Mouse (Mus musculus) intestine, embryonic 15.5 days (tissue): ENCODE data around the gene Scml4. TPM values are rescaled to one million over a fixed set of nuclear protein-coding genes. Genes with fewer than 3 reads are reported as not detected.

Source experiments
- ATAC-seq: fragments of 200-750 bp; cut with Nextera tagmentation; 2 replicates; pipeline ENCODE4 v1.8.0; 2017; ENCODE audit warnings: moderate TSS enrichment, moderate library complexity
- H3K27ac ChIP-seq: fragments of 300-500 bp; sonication (generic); 2 replicates; pipeline ENCODE4 v1.5.1; 2015; ENCODE audit warnings: mild to moderate bottlenecking, inconsistent platforms
- H3K27me3 ChIP-seq: fragments of 300-500 bp; sonication (generic); replicated peaks from 2 replicates; pipeline ENCODE4 v1.6.1; 2015; ENCODE audit warnings: inconsistent platforms
- H3K36me3 ChIP-seq: fragments of 300-500 bp; sonication (generic); 2 replicates; pipeline ENCODE4 v1.6.1; 2015; ENCODE audit warnings: inconsistent platforms
- H3K4me1 ChIP-seq: fragments of 300-500 bp; sonication (generic); replicated peaks from 2 replicates; pipeline ENCODE4 v1.6.1; 2015; ENCODE audit warnings: inconsistent platforms
- H3K4me2 ChIP-seq: fragments of 300-500 bp; sonication (generic); replicated peaks from 2 replicates; pipeline ENCODE4 v1.6.1; 2015; ENCODE audit warnings: mild to moderate bottlenecking, inconsistent platforms
- H3K4me3 ChIP-seq: fragments of 300-500 bp; sonication (generic); replicated peaks from 2 replicates; pipeline ENCODE4 v1.5.1; 2015; ENCODE audit warnings: inconsistent platforms
- H3K9ac ChIP-seq: fragments of 300-500 bp; sonication (generic); 2 replicates; pipeline ENCODE4 v1.6.1; 2015; ENCODE audit warnings: inconsistent platforms
- H3K9me3 ChIP-seq: fragments of 300-500 bp; sonication (generic); 2 replicates; pipeline ENCODE4 v1.6.1; 2016; ENCODE audit warnings: inconsistent platforms
- WGBS: fragments of 180-500 bp; shearing (Covaris S2); methylation state at CpG from one replicate; pipeline ENCODE4 v1.1.7; 2015; 5-methylcytosine and 5-hydroxymethylcytosine counted together
- polyA plus RNA-seq: library from polyadenylated mRNA; unstranded; fragments of >200 nt; fragmentation: Nextera tagmentation; extraction: Ambion mirVana; gene quantifications from 2 replicates; pipeline ENCODE4 v1.2.1, GENCODE M21; 2015

Gene Scml4
- polyA plus RNA-seq = 29.3 TPM in 2 replicates

DNA sequence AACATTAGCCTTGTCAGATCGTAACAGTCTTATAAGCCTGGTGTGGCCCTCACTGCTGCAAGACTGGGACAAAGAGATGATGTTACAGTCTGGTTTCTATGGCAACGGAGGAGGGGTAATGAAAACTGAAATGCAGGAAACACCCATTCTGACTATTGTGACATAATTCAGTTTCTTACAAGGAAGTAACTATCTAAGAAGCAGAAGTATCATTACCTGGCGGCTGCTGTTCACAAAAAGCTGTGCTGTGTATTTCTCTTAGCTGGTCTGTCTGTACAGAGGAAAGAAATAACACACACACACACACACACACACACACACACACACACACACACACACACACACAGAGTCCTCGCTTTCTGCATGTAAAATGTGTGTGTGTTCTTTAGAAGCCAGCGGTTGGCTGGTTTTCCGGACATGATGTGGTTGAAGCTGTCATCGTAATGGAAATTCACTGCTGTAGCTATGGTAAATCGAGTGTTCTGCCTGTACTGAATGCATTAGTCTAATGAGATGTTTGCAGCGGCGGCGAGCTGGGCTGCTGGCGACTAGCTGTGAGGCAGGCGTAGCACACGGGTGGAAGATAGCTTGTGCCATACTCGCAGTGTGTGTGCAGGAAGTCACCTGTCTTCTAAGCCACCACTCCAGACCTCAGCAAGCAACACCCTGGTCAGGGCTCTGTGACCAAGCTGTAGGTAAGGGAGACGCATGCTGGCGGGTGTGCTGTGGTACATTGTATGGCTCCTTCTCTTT lies at the start of gene Scml4:
Scml4 (plus strand) TSS at position 212 of the 753 bp plus-strand sequence.
- no peak within 1 kb of the TSS for H3K9ac ChIP-seq
- no peak within 1 kb of the TSS for H3K4me3 ChIP-seq

DNA sequence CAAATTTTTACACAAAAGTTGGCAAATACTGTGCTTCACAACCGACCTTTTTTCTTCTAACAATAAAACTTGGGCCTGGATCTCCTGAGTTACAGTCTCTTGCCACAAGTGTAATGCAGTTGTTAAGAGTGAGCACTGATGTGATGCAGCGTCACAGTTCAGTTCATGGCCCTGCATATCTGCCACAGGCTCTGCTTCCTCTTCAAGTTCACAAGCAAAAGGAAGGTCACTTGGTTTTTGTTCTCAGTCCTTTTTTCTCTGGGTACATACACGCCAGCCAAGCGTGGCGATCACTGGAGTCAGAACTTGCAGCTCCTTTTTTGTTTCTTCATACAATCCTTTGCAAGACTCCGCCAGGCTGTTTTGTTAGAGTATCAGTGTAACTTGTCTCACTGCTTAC lies 34.2 kb upstream of the Scml4 start:
- H3K9ac ChIP-seq = no peak overlapping the region
- H3K36me3 ChIP-seq = peaks cover 15% of the 10 kb centered on the region
- no peak overlapping the region for H3K4me2 ChIP-seq
- ATAC-seq = no peak
- no peaks in the 10 kb centered on the region for H3K9me3 ChIP-seq
- H3K27ac ChIP-seq = no peak overlapping the region
- 90% methylated on average over 6 of the region's 6 CpGs for whole genome bisulfite sequencing
- no peak overlapping the region for H3K4me3 ChIP-seq
- H3K27me3 ChIP-seq = no peaks in the 10 kb centered on the region
- H3K4me1 ChIP-seq = peaks cover 2% of the 10 kb centered on the region; the same call in 1 of the 2 replicates

More for the DNA sequence above, at the start of gene Scml4:
- Histone ChIP-seq H3K4me1 (peaks cover 26% of the 10 kb centered on the region), H3K36me3 (no peaks in the 10 kb centered on the region), H3K27me3 (no peaks in the 10 kb centered on the region), H3K27ac (peak within 1 kb of the TSS; percentile 38; the same call in 1 of the 2 replicates), H3K9me3 (no peaks in the 10 kb centered on the region), H3K4me2 (peak within 1 kb of the TSS; percentile 45)
- 49% methylated on average over 17 of the region's 17 CpGs for WGBS
- ATAC-seq = peak; percentile 64

GRCm38 (mm10) chr10:42827155-42827554 lies 33.0 kb upstream of the Scml4 start:
- no peak overlapping the region for H3K9ac ChIP-seq
- H3K4me1 ChIP-seq = peaks cover 2% of the 10 kb centered on the region; the same call in 1 of the 2 replicates
- H3K9me3 ChIP-seq = no peaks in the 10 kb centered on the region
- H3K27me3 ChIP-seq = no peaks in the 10 kb centered on the region
- H3K36me3 ChIP-seq = peaks cover 13% of the 10 kb centered on the region
- ATAC-seq = no peak
- no peak overlapping the region for H3K27ac ChIP-seq
- no peak overlapping the region for H3K4me3 ChIP-seq
- WGBS = 88% methylated on average over 5 of the region's 5 CpGs
- H3K4me2 ChIP-seq = no peak overlapping the region

GRCm38 (mm10) chr10:42830007-42830406 lies 30.2 kb upstream of the Scml4 start:
- Histone ChIP-seq H3K4me3 (no peak overlapping the region), H3K4me1 (peaks cover 2% of the 10 kb centered on the region; the same call in 1 of the 2 replicates), H3K9ac (no peak overlapping the region), H3K36me3 (peaks cover 14% of the 10 kb centered on the region; the same call in 1 of the 2 replicates), H3K9me3 (no peaks in the 10 kb centered on the region), H3K27me3 (no peaks in the 10 kb centered on the region), H3K27ac (no peak overlapping the region), H3K4me2 (no peak overlapping the region)
- ATAC-seq = peak; percentile 85
- 57% methylated on average over 2 of the region's 2 CpGs for WGBS

GRCm38 (mm10) chr10:42830409-42830808 lies 29.8 kb upstream of the Scml4 start:
- ATAC-seq = peak; percentile 88
- Histone ChIP-seq H3K27me3 (no peaks in the 10 kb centered on the region), H3K9me3 (no peaks in the 10 kb centered on the region), H3K27ac (no peak overlapping the region), H3K9ac (no peak overlapping the region), H3K4me3 (no peak overlapping the region), H3K4me2 (no peak overlapping the region), H3K36me3 (peaks cover 17% of the 10 kb centered on the region), H3K4me1 (peaks cover 2% of the 10 kb centered on the region; the same call in 1 of the 2 replicates)
- WGBS = 34% methylated on average over 6 of the region's 6 CpGs

DNA sequence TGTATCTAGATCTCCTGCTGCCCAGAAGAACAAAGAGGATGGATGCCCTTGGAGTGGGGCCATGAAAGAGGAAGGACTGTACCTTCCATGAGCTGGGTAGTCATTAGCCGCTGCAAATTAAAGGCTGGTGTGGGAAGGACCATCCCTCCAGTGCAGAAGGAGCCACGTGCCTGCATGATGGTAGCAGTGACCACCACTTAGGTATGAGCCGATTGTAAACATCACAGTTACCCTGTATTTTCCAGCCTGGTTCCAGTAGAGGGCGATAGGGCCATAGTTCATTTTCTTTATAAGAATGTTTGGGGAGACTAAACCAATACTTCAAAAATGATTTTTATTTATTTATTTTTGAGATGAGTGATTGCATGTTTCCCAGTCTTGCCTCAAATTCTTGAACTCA lies 27.5 kb upstream of the Scml4 start:
- 55% methylated on average over 4 of the region's 4 CpGs for WGBS
- ATAC-seq = no peak
- Histone ChIP-seq H3K4me3 (no peak overlapping the region), H3K9me3 (no peaks in the 10 kb centered on the region), H3K27me3 (no peaks in the 10 kb centered on the region), H3K36me3 (peaks cover 15% of the 10 kb centered on the region; the same call in 1 of the 2 replicates), H3K4me2 (no peak overlapping the region), H3K4me1 (peaks cover 2% of the 10 kb centered on the region; the same call in 1 of the 2 replicates), H3K27ac (no peak overlapping the region), H3K9ac (no peak overlapping the region)

DNA sequence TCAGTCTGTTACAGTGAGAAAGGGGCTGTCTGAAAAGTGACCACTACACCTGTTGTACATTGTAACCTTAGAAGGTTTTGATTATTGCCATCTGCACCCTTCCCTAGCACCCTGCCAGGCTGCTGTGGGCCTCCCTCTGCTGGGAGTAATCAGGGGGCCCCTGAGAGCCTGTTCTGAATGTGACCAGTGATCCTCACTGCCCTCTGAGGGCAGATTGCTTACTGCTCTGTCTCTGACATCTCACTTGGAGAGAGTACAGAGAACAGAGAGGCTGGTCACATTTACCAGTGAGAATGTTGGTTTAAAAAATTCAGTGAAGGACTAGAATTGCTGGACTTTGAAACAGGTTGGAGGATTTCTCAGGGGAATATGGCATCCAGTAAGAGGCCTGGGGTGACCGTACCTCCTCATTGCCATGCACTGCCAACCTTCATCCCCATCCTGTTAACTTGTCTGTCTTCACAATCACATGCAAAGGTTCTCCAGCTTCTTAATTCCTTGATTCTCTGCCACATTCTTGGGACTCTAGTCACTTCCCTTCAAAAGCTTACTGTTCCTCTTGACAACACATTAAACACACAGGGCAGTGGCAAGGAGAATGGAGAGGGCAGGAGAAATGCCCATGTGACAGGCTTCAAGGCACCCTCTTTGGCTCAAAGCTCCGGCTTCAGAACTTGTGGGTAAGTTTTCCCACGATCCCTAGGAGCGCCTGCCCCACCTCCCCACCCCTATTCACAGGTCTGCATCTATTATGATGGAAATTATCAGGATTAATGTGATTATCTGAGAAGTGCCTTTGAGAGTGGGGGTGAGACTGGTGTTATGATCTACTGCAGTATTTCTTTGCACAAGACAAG lies 26.1 kb upstream of the Scml4 start:
- Histone ChIP-seq H3K36me3 (peaks cover 12% of the 10 kb centered on the region; the same call in 1 of the 2 replicates), H3K4me3 (no peak overlapping the region)
- 94% methylated on average over 4 of the region's 4 CpGs for WGBS

GRCm38 (mm10) chr10:42838106-42838505 lies 22.1 kb upstream of the Scml4 start:
- Histone ChIP-seq H3K9me3 (no peaks in the 10 kb centered on the region), H3K27ac (no peak overlapping the region), H3K4me1 (no peaks in the 10 kb centered on the region), H3K36me3 (peaks cover 6% of the 10 kb centered on the region; the same call in 1 of the 2 replicates), H3K4me3 (no peak overlapping the region), H3K27me3 (no peaks in the 10 kb centered on the region), H3K4me2 (no peak overlapping the region), H3K9ac (no peak overlapping the region)
- 86% methylated on average over 4 of the region's 4 CpGs for WGBS
- no peak for ATAC-seq

More for the DNA sequence above, 26.1 kb upstream of the Scml4 start:
- no peak for ATAC-seq
- H3K4me1 ChIP-seq = no peaks in the 10 kb centered on the region
- H3K27me3 ChIP-seq = no peaks in the 10 kb centered on the region
- H3K27ac ChIP-seq = no peak overlapping the region
- no peak overlapping the region for H3K9ac ChIP-seq
- no peak overlapping the region for H3K4me2 ChIP-seq
- H3K9me3 ChIP-seq = no peaks in the 10 kb centered on the region

- H3K27me3 ChIP-seq = no peaks in the 10 kb centered on the region
- H3K9ac ChIP-seq = no peak overlapping the region
- H3K9me3 ChIP-seq = no peaks in the 10 kb centered on the region
- no peak for ATAC-seq
- H3K4me2 ChIP-seq = no peak overlapping the region
- H3K27ac ChIP-seq = no peak overlapping the region
- no peak overlapping the region for H3K4me3 ChIP-seq
- 94% methylated on average over 2 of the region's 2 CpGs for WGBS
- peaks cover 3% of the 10 kb centered on the region; the same call in 1 of the 2 replicates for H3K36me3 ChIP-seq
- no peaks in the 10 kb centered on the region for H3K4me1 ChIP-seq
Observed at GRCm38 (mm10) chr10:42838736-42839135, 21.4 kb upstream of the Scml4 start.

- Histone ChIP-seq H3K9ac (no peak overlapping the region), H3K9me3 (no peaks in the 10 kb centered on the region), H3K27me3 (no peaks in the 10 kb centered on the region), H3K4me1 (no peaks in the 10 kb centered on the region), H3K4me2 (no peak overlapping the region), H3K36me3 (peaks cover 3% of the 10 kb centered on the region; the same call in 1 of the 2 replicates), H3K27ac (no peak overlapping the region), H3K4me3 (no peak overlapping the region)
- 96% methylated on average over 11 of the region's 11 CpGs for WGBS
- ATAC-seq = no peak
Observed at GRCm38 (mm10) chr10:42840036-42840435, 20.1 kb upstream of the Scml4 start.

DNA sequence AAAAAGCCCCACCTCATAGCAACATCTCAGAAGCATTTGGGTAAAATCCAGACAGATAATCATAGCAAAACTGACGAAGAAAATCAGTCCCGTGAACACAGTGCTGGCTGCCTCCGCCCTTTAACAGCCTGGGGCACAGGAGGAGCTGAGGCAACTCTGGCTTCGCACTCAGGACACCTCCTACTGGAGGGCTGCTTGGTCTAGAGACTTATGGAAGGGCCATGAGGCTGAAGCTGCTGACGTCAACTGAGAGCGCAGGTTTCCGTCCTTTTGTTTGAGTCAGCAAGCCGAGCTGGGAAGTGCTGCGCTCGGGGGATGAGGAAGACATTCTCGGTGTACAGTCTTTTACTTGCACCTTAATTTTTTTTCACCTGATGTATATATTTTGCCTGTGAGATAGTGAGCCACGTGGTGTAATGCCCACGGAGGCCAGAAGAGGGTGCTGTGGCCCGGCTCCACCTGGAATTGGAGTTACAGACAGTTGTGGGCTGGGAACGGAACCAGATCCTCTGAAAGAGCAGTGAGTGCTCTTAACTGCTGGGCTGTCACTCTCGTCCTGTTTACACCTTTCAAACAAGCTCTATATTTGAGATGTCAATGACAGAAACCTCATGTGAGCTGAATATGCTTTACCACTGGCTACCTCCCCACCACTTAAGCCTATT lies 18.5 kb upstream of the Scml4 start:
- 59% methylated on average over 16 of the region's 16 CpGs for WGBS

GRCm38 (mm10) chr10:42842358-42842757 lies 17.8 kb upstream of the Scml4 start:
- H3K27ac ChIP-seq = no peak overlapping the region
- peak; percentile 79 for ATAC-seq
- no peak overlapping the region for H3K4me3 ChIP-seq
- H3K4me2 ChIP-seq = no peak overlapping the region
- no peaks in the 10 kb centered on the region for H3K9me3 ChIP-seq
- no peaks in the 10 kb centered on the region for H3K27me3 ChIP-seq
- H3K4me1 ChIP-seq = no peaks in the 10 kb centered on the region
- no peaks in the 10 kb centered on the region for H3K36me3 ChIP-seq
- H3K9ac ChIP-seq = no peak overlapping the region
- 13% methylated on average over 9 of the region's 9 CpGs for WGBS

More for the DNA sequence above, 18.5 kb upstream of the Scml4 start:
- H3K4me1 ChIP-seq = no peaks in the 10 kb centered on the region
- H3K36me3 ChIP-seq = no peaks in the 10 kb centered on the region
- H3K9me3 ChIP-seq = no peaks in the 10 kb centered on the region
- no peaks in the 10 kb centered on the region for H3K27me3 ChIP-seq
- no peak overlapping the region for H3K9ac ChIP-seq
- no peak overlapping the region for H3K4me3 ChIP-seq
- no peak overlapping the region for H3K27ac ChIP-seq
- no peak overlapping the region for H3K4me2 ChIP-seq
- ATAC-seq = peak; percentile 13; the same call in 1 of the 2 replicates
